Comparison of ENCODE assay signal across 12 mouse cellular contexts in genomic region chr9:42458741-42459515, GRCm38 (mm10). TPM values are rescaled to one million over a fixed set of nuclear protein-coding genes. Genes with fewer than 3 reads are reported as not detected.
A peak's percentile ranks its signal among the peaks of the same experiment; 100 is the strongest.
DNase-seq lines count a peak whose midpoint lies in the region; ATAC-seq and TF ChIP-seq lines count a peak whose summit lies in the region.
"Had no signal": no experiment of that assay in that cellular context is flagged by ENCODE, and none has a peak within 500 bp of the region (broad histone marks: within the 10 kb centered on the region; RNA-seq: fewer than 3 reads in every experiment).

No protein-coding gene starts in this region.

- no peaks in the 10 kb centered on the region for H3K27me3 ChIP-seq in kidney, adult 2 months (replicated peaks; ENCODE audit: control insufficient read depth, insufficient read depth, low read length)
- H3K27me3 ChIP-seq in liver, embryonic 13.5 days: no peaks in the 10 kb centered on the region
- no peaks in the 10 kb centered on the region for H3K27me3 ChIP-seq in neural tube, embryonic 15.5 days (replicated peaks)

- H3K9me3 ChIP-seq in liver, embryonic 13.5 days (replicated peaks): no peaks in the 10 kb centered on the region
- H3K9me3 ChIP-seq in neural tube, embryonic 15.5 days (replicated peaks): no peaks in the 10 kb centered on the region
- H3K9me3 ChIP-seq: hindbrain, embryonic 10.5 days had no signal

- H3K4me1 ChIP-seq in kidney, adult 2 months (ENCODE audit: control insufficient read depth, insufficient read depth, low read length): peaks cover 45% of the 10 kb centered on the region
- peaks cover 89% of the 10 kb centered on the region for H3K4me1 ChIP-seq in liver, embryonic 13.5 days (replicated peaks)
- peaks cover 19% of the 10 kb centered on the region for H3K4me1 ChIP-seq in neural tube, embryonic 15.5 days

- DNase-seq in adrenal gland, adult (ENCODE audit: inconsistent age in 2 of 2, low spot score in 1 of 2): peak; percentile 53 to 74
- DNase-seq in adrenal gland, postnatal 25 days: no peak
- peak; percentile 64 for DNase-seq in kidney, adult 2 months
- no peak for DNase-seq in kidney, postnatal 10 days
- DNase-seq in ES-CJ7 (ENCODE audit: low read depth, low spot score): peak; percentile 69
- no peak for DNase-seq in liver, embryonic 13.5 days
- no peak for DNase-seq in spleen, adult 18-20 months
- DNase-seq: cerebellum, adult 8-10 months had no signal

- 53% methylated on average over 9 of the region's 9 CpGs for WGBS in kidney, adult 2 months
- WGBS in liver, embryonic 13.5 days (ENCODE audit: insufficient replicate concordance): 72% methylated on average over 9 of the region's 9 CpGs
- 73% methylated on average over 9 of the region's 9 CpGs for WGBS in neural tube, embryonic 15.5 days

- no peak overlapping the region for H3K4me3 ChIP-seq in kidney, adult 2 months (ENCODE audit: insufficient read depth, low read depth, low read length)
- peak overlapping the region; percentile 65 for H3K4me3 ChIP-seq in liver, embryonic 13.5 days (replicated peaks)
- no peak overlapping the region for H3K4me3 ChIP-seq in neural tube, embryonic 15.5 days (replicated peaks)
- H3K4me3 ChIP-seq: hindbrain, embryonic 10.5 days had no signal

- no peak for TF ChIP-seq CTCF in kidney, adult 2 months (conservative IDR thresholded peaks at IDR 0.05; ENCODE audit: insufficient read depth, insufficient read length, low read depth, low read length)

- no peak for ATAC-seq in liver, embryonic 13.5 days (ENCODE audit: low read depth)
- no peak for ATAC-seq in neural tube, embryonic 15.5 days (ENCODE audit: low FRiP score)
- ATAC-seq: midbrain, embryonic 16.5 days had no signal

- H3K36me3 ChIP-seq in kidney, adult 2 months (ENCODE audit: control insufficient read depth, insufficient read depth, low read length): no peaks in the 10 kb centered on the region
- H3K36me3 ChIP-seq in liver, embryonic 13.5 days: peaks cover 28% of the 10 kb centered on the region
- no peaks in the 10 kb centered on the region; the same call in 1 of the 2 replicates for H3K36me3 ChIP-seq in neural tube, embryonic 15.5 days

- H3K27ac ChIP-seq in kidney, adult 2 months (ENCODE audit: insufficient read depth, low read depth, low read length): peak overlapping the region; percentile 57
- H3K27ac ChIP-seq in liver, embryonic 13.5 days: peak overlapping the region; percentile 99
- H3K27ac ChIP-seq in neural tube, embryonic 15.5 days (replicated peaks): no peak overlapping the region
- H3K27ac ChIP-seq: hindbrain, embryonic 10.5 days; macrophage had no signal

- TF ChIP-seq POLR2A in kidney, adult 2 months (IDR thresholded peaks at IDR 0.05; ENCODE audit: low read depth, low read length): no peak

- H3K9ac ChIP-seq in liver, embryonic 13.5 days: peak overlapping the region; percentile 79
- H3K9ac ChIP-seq in neural tube, embryonic 15.5 days (replicated peaks): no peak overlapping the region

- peak overlapping the region; percentile 74 for H3K4me2 ChIP-seq in liver, embryonic 13.5 days
- H3K4me2 ChIP-seq in neural tube, embryonic 15.5 days: no peak overlapping the region

RNA-seq across cellular contexts. Expression of gene Tbcel, which starts 48.7 kb away (rescaled TPM):
- total RNA-seq in adrenal gland, postnatal 25 days (2021): 58.0 and 90.5 TPM in 2 replicates
- 20.6 and 25.9 TPM in 2 replicates for polyA plus RNA-seq in kidney, adult 2 months (2012; rRNA removed)
- polyA plus RNA-seq in liver, embryonic 13.5 days (2015; fragmentation: Nextera tagmentation; extraction: Ambion mirVana): 10.8 and 12.0 TPM in 2 replicates
- polyA plus RNA-seq in neural tube, embryonic 15.5 days (2015; fragmentation: Nextera tagmentation; extraction: Ambion mirVana): 3.9 and 4.0 TPM in 2 replicates

RNA-seq across cellular contexts. Expression of gene Tecta, which starts 59.2 kb away (rescaled TPM):
- 0.27 TPM in 1 of 2 replicates, not detected in the other for total RNA-seq in adrenal gland, postnatal 25 days (2021)
- polyA plus RNA-seq in kidney, adult 2 months (2012; rRNA removed): 0.01 and 0.08 TPM in 2 replicates
- 0.06 and 0.08 TPM in 2 replicates for polyA plus RNA-seq in liver, embryonic 13.5 days (2015; fragmentation: Nextera tagmentation; extraction: Ambion mirVana)
- 0.42 and 0.68 TPM in 2 replicates for polyA plus RNA-seq in neural tube, embryonic 15.5 days (2015; fragmentation: Nextera tagmentation; extraction: Ambion mirVana)
- polyA plus RNA-seq: macrophage had no signal

Comparison
In these comparisons a context has a peak if more than half of its experiments do, and no peak if none do; other contexts are left out.
1. DNase-seq: peak in adrenal gland, adult (2 of 2), kidney, adult 2 months (single experiment) and ES-CJ7 (single experiment); none in adrenal gland, postnatal 25 days (single experiment), kidney, postnatal 10 days (single experiment), liver, embryonic 13.5 days (single experiment) and spleen, adult 18-20 months (0 of 2).